Mouse (Mus musculus): ENCODE measurements at regions not wholly inside any gene's neighbourhood (a gene's known extent, or its start where the extent isn't known, plus 50 kb on each side); places are given as distances from the start of the nearest gene placed in this dataset.

DNA sequence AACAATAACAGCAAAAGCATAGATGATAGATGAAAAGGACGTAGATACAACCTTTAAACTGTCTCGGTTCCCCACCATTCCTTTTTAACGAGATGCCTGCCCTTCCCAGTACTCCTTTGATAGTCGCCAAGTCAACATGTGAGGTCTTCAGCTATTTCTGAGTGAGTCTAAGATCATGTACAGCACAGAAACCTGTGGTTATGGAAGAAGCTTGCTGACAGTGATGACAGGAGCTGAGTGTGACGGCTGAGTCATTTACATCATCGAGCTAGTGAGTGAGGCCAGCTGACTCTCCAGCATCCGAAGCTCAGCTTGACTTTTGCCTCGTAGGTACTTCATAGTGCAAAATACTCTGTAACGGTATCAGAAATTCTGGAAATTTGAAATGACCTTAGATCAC, 160.1 kb upstream of the Mast4 start:
- H3K4me3 ChIP-seq (ENCODE audit: low read length) = no peak overlapping the region
- H3K27me3 ChIP-seq (ENCODE audit: insufficient read depth, low read length) = no peaks in the 10 kb centered on the region
- H3K4me2 ChIP-seq (replicated peaks; ENCODE audit: low read depth, low read length) = no peak overlapping the region
- no peak overlapping the region for H3K9ac ChIP-seq (replicated peaks; ENCODE audit: low read length)
- no peak overlapping the region for H3K27ac ChIP-seq (ENCODE audit: low read length)
- no peaks in the 10 kb centered on the region for H3K4me1 ChIP-seq (ENCODE audit: insufficient read depth, low read length)
- ATAC-seq (ENCODE audit: low FRiP score, low TSS enrichment) = no peak
- H3K36me3 ChIP-seq (ENCODE audit: insufficient read depth, low read length) = no peaks in the 10 kb centered on the region
- 0 out of 2 replicates have a peak, but pooled peaks cover 2% of the 10 kb centered on the region for H3K9me3 ChIP-seq (ENCODE audit: low read length)
- 72% methylated on average over 9 of the region's 9 CpGs for WGBS

DNA sequence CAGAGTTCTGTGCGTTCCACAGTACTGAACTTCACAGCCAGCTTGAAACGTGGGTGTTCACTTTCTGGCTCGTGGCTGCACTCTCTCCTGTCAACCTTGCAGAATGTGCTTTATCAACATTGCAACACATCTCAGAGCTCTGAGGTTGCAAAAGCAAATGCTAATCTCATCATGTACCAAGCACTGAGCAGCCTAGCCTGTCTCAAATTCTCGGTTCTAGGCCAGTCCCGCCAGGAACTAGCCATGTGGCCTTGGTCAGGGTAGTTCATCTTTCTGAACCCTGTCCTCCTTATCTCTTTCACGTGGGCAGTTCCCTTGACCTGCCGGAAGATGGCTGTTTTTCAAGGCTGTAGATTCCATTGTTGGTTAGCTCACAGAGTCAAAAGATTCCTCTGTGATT, 159.3 kb upstream of the Mast4 start:
- 0 out of 2 replicates have a peak, but pooled peaks have one; percentile 59 for ATAC-seq (ENCODE audit: low FRiP score, low TSS enrichment)
- H3K36me3 ChIP-seq (ENCODE audit: insufficient read depth, low read length) = no peaks in the 10 kb centered on the region
- 33% methylated on average over 7 of the region's 7 CpGs for WGBS

DNA sequence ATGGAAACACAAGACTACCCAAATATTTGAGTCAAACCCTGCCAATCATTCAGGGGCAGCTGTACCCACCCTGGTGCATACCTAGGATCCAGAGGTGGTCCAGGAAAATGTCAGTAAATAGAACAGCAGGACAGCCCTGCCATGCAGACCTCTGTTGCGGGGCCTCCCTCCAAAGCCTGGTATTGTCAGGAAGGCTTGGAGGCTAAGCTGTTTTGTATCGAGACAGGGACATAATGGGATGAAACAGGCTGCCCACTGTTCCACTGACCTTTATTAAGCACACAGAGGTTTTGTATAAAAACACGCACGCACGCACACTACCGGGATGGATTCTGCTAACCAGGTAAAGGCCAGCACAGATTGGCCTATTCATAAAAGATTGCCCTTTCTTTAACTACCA, 155.8 kb upstream of the Mast4 start:
- Histone ChIP-seq H3K36me3 (ENCODE audit: insufficient read depth, low read length) (no peaks in the 10 kb centered on the region), H3K27ac (ENCODE audit: low read length) (no peak overlapping the region), H3K4me2 (replicated peaks; ENCODE audit: low read depth, low read length) (no peak overlapping the region), H3K9me3 (ENCODE audit: low read length) (peaks cover 5% of the 10 kb centered on the region; the same call in 1 of the 2 replicates), H3K27me3 (ENCODE audit: insufficient read depth, low read length) (no peaks in the 10 kb centered on the region), H3K4me1 (ENCODE audit: insufficient read depth, low read length) (no peaks in the 10 kb centered on the region), H3K4me3 (ENCODE audit: low read length) (no peak overlapping the region), H3K9ac (replicated peaks; ENCODE audit: low read length) (no peak overlapping the region)
- no peak for ATAC-seq (ENCODE audit: low FRiP score, low TSS enrichment)
- WGBS = 61% methylated on average over 6 of the region's 6 CpGs

More for the DNA sequence above, 159.3 kb upstream of the Mast4 start:
- 0 out of 2 replicates have a peak, but pooled peaks cover 2% of the 10 kb centered on the region for H3K9me3 ChIP-seq (ENCODE audit: low read length)
- H3K4me3 ChIP-seq (ENCODE audit: low read length) = no peak overlapping the region
- no peaks in the 10 kb centered on the region for H3K27me3 ChIP-seq (ENCODE audit: insufficient read depth, low read length)
- H3K27ac ChIP-seq (ENCODE audit: low read length) = no peak overlapping the region
- H3K4me2 ChIP-seq (replicated peaks; ENCODE audit: low read depth, low read length) = no peak overlapping the region
- H3K9ac ChIP-seq (replicated peaks; ENCODE audit: low read length) = no peak overlapping the region
- H3K4me1 ChIP-seq (ENCODE audit: insufficient read depth, low read length) = no peaks in the 10 kb centered on the region

DNA sequence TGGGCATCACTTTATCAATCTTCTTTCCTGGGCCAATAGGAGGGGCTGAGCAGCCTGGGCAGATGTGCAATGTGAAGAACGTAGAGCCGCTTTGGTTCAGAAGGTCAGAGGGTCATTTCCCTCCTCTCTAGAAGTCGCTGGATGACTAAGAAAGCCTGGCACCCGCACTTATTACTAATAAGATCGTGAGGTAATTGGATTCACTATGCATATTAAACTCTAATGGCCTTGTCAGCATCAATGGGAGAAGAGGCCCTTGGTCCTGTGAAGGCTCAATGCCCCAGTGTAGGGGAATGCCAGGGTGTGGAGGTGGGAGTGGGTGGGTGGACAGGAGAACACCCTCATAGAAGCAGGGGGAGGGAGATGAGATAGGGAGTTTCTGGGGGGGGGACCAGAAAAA, 149.8 kb upstream of the Mast4 start:
- no peak overlapping the region for H3K27ac ChIP-seq (ENCODE audit: low read length)
- H3K4me2 ChIP-seq (replicated peaks; ENCODE audit: low read depth, low read length) = no peak overlapping the region
- H3K9me3 ChIP-seq (ENCODE audit: low read length) = peaks cover 3% of the 10 kb centered on the region; the same call in 1 of the 2 replicates
- no peaks in the 10 kb centered on the region for H3K27me3 ChIP-seq (ENCODE audit: insufficient read depth, low read length)
- no peak overlapping the region for H3K9ac ChIP-seq (replicated peaks; ENCODE audit: low read length)
- no peak for ATAC-seq (ENCODE audit: low FRiP score, low TSS enrichment)
- H3K4me3 ChIP-seq (ENCODE audit: low read length) = no peak overlapping the region
- 58% methylated on average over 5 of the region's 5 CpGs for WGBS
- H3K4me1 ChIP-seq (ENCODE audit: insufficient read depth, low read length) = no peaks in the 10 kb centered on the region
- H3K36me3 ChIP-seq (ENCODE audit: insufficient read depth, low read length) = no peaks in the 10 kb centered on the region

DNA sequence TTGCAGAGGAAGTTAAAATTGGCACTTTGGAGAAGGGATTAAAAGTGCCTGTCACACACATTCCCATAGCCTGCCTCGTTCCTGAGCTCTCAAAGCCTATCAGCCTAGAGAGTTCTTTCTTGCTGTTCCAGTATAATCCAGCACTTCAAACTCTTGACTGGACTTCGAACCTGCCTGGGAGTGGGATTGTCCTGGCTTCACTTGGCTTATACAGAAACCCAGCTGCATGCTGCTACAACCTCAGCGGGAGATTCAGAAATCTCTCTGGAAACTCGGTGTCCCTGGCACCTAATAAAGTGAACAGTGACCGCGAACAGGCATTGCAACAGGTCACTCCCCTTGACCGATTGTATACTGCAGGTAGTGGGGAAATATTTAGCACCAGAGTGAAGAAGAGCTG, 149.1 kb upstream of the Mast4 start:
- H3K9ac ChIP-seq (replicated peaks; ENCODE audit: low read length) = no peak overlapping the region
- ATAC-seq (ENCODE audit: low FRiP score, low TSS enrichment) = peak; percentile 61

DNA sequence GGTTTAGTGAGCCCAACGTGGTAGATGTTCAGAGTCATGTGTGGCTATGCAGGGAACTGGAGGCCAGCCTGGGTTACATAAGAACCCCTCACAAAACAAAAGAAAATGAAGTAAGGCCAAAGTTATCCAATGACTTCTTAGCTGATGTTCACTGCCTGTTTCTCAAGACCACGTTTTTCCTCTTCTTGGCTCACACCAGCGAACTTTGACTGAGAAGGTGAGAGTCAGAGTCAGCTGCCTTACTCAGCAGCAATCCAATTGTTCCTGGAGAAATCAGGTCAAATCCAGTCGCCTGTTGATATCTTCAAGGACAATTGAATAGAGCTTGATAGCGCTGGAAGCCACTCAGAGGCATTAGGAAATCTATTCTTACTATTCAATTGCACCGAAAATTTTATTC, 142.0 kb upstream of the Mast4 start:
- ATAC-seq (ENCODE audit: low FRiP score, low TSS enrichment) = no peak
- no peak overlapping the region for H3K9ac ChIP-seq (replicated peaks; ENCODE audit: low read length)
- WGBS = 86% methylated on average over 6 of the region's 6 CpGs
- H3K9me3 ChIP-seq (ENCODE audit: low read length) = no peaks in the 10 kb centered on the region
- H3K4me3 ChIP-seq (ENCODE audit: low read length) = no peak overlapping the region
- no peak overlapping the region for H3K4me2 ChIP-seq (replicated peaks; ENCODE audit: low read depth, low read length)
- H3K27ac ChIP-seq (ENCODE audit: low read length) = no peak overlapping the region
- H3K36me3 ChIP-seq (ENCODE audit: insufficient read depth, low read length) = no peaks in the 10 kb centered on the region
- H3K4me1 ChIP-seq (ENCODE audit: insufficient read depth, low read length) = no peaks in the 10 kb centered on the region
- no peaks in the 10 kb centered on the region for H3K27me3 ChIP-seq (ENCODE audit: insufficient read depth, low read length)

More for the DNA sequence above, 149.1 kb upstream of the Mast4 start:
- Histone ChIP-seq H3K4me3 (ENCODE audit: low read length) (no peak overlapping the region), H3K9me3 (ENCODE audit: low read length) (peaks cover 3% of the 10 kb centered on the region; the same call in 1 of the 2 replicates), H3K27me3 (ENCODE audit: insufficient read depth, low read length) (no peaks in the 10 kb centered on the region), H3K4me1 (ENCODE audit: insufficient read depth, low read length) (no peaks in the 10 kb centered on the region), H3K4me2 (replicated peaks; ENCODE audit: low read depth, low read length) (no peak overlapping the region), H3K36me3 (ENCODE audit: insufficient read depth, low read length) (no peaks in the 10 kb centered on the region), H3K27ac (ENCODE audit: low read length) (no peak overlapping the region)
- 59% methylated on average over 7 of the region's 7 CpGs for WGBS

DNA sequence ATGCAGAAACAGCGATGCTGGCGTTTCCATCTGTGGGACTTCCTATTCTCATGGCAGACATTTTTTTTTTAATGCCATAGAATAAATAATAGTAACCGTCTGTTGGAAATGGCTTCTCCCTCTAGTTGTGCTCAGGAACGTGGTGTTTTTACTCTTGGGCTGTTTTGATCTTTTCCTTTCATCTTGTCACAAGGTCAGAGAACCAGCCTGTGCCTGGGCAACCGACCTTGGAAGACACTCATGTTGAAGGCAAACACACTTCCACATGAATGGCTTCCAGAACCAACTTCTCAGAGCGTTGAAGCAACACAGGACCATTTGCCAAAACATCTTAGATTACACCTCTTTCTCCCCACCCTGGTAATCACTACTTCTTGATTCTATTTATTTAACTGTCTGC, 137.9 kb upstream of the Mast4 start:
- no peak for ATAC-seq (ENCODE audit: low FRiP score, low TSS enrichment)
- no peak overlapping the region for H3K4me2 ChIP-seq (replicated peaks; ENCODE audit: low read depth, low read length)
- no peaks in the 10 kb centered on the region for H3K27me3 ChIP-seq (ENCODE audit: insufficient read depth, low read length)
- H3K9ac ChIP-seq (replicated peaks; ENCODE audit: low read length) = no peak overlapping the region
- 40% methylated on average over 6 of the region's 6 CpGs for WGBS
- H3K4me3 ChIP-seq (ENCODE audit: low read length) = no peak overlapping the region
- H3K9me3 ChIP-seq (ENCODE audit: low read length) = no peaks in the 10 kb centered on the region
- H3K4me1 ChIP-seq (ENCODE audit: insufficient read depth, low read length) = no peaks in the 10 kb centered on the region
- no peaks in the 10 kb centered on the region for H3K36me3 ChIP-seq (ENCODE audit: insufficient read depth, low read length)
- no peak overlapping the region for H3K27ac ChIP-seq (ENCODE audit: low read length)

DNA sequence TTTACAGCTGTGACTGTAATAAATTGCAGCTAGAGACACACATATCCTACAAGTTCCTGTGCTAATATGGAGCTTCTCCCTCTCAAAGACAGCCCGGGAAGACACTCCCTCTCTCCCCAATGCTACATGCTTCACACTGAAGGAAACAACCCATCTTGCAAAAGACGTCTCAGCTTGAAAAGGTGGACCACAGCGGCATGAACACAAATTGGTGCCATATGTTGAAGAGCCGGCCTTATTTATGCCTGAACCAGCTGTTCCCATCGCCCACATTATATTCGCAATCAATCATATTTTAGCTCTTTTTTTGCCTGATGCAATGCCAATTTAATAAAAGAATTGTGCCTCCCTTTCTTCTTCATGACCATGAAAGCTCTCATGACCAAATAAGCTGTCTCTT, 135.8 kb upstream of the Mast4 start:
- Histone ChIP-seq H3K27ac (ENCODE audit: low read length) (no peak overlapping the region), H3K36me3 (ENCODE audit: insufficient read depth, low read length) (no peaks in the 10 kb centered on the region), H3K9me3 (ENCODE audit: low read length) (no peaks in the 10 kb centered on the region), H3K4me2 (replicated peaks; ENCODE audit: low read depth, low read length) (no peak overlapping the region), H3K27me3 (ENCODE audit: insufficient read depth, low read length) (no peaks in the 10 kb centered on the region), H3K4me3 (ENCODE audit: low read length) (no peak overlapping the region), H3K9ac (replicated peaks; ENCODE audit: low read length) (no peak overlapping the region), H3K4me1 (ENCODE audit: insufficient read depth, low read length) (no peaks in the 10 kb centered on the region)
- ATAC-seq (ENCODE audit: low FRiP score, low TSS enrichment) = no peak
- WGBS = 69% methylated on average over 6 of the region's 6 CpGs

DNA sequence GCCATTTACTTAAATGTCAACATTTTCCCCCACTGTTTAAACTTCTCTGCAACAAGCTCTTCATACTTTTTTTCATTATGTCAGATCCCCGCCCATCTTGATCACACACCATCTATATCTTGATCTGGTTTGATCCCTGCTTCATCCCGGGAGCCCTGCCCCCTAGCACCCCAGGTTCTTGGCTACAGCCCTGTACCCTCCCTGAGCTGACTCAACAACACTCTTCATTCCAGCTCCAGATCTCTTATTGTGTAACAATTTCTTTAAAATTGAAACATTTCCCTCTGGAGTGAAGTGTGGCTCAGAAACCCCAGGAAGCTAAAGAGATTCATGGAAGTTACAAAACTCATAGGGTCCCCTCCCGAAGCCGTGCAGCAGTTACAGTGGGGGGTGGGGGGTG, 126.2 kb upstream of the Mast4 start:
- Histone ChIP-seq H3K36me3 (ENCODE audit: insufficient read depth, low read length) (no peaks in the 10 kb centered on the region), H3K9me3 (ENCODE audit: low read length) (no peaks in the 10 kb centered on the region), H3K9ac (replicated peaks; ENCODE audit: low read length) (no peak overlapping the region), H3K4me1 (ENCODE audit: insufficient read depth, low read length) (no peaks in the 10 kb centered on the region), H3K27ac (ENCODE audit: low read length) (no peak overlapping the region), H3K27me3 (ENCODE audit: insufficient read depth, low read length) (no peaks in the 10 kb centered on the region), H3K4me3 (ENCODE audit: low read length) (no peak overlapping the region), H3K4me2 (replicated peaks; ENCODE audit: low read depth, low read length) (no peak overlapping the region)
- WGBS = 93% methylated on average over 4 of the region's 4 CpGs
- ATAC-seq (ENCODE audit: low FRiP score, low TSS enrichment) = no peak

DNA sequence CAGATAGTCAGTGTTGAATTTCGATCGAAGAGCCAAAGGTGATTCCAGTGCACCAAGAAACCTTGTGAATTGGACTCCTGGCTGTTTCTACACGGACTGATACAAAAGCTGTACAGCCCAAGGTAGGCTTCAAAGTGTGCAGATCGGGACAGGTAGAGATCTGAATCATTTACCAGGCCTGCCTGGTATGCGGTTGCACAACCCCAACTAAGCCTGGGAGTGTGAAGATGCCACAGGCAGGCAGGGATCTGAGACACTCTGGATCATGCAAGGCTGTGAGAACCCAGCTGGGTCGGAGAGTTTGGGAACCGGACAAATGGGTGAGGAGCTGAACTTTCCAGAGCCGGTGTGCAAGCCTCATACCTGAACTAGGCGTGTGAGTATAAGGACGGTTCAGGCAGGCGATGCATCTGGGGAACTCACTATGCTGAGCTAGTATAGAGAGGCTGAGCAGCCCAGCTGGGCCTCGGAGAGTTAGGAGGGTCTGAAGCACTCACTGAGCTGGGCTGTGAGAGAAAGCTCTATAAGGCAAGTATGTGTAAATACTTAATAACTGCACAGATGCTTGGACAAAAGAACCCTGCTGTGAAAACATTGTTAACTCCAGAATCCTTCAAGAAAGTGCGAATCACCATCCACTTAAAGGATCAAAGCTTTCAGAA, 125.3 kb upstream of the Mast4 start:
- WGBS = 87% methylated on average over 13 of the region's 13 CpGs
- H3K27ac ChIP-seq (ENCODE audit: low read length) = no peak overlapping the region

More for the DNA sequence above, 125.3 kb upstream of the Mast4 start:
- ATAC-seq (ENCODE audit: low FRiP score, low TSS enrichment) = no peak
- Histone ChIP-seq H3K4me3 (ENCODE audit: low read length) (no peak overlapping the region), H3K9me3 (ENCODE audit: low read length) (no peaks in the 10 kb centered on the region), H3K9ac (replicated peaks; ENCODE audit: low read length) (no peak overlapping the region), H3K4me2 (replicated peaks; ENCODE audit: low read depth, low read length) (no peak overlapping the region), H3K4me1 (ENCODE audit: insufficient read depth, low read length) (no peaks in the 10 kb centered on the region), H3K36me3 (ENCODE audit: insufficient read depth, low read length) (no peaks in the 10 kb centered on the region), H3K27me3 (ENCODE audit: insufficient read depth, low read length) (no peaks in the 10 kb centered on the region)

Measured in kidney, embryonic 16.5 days (tissue).